Mouse (Mus musculus) embryo, embryonic 11 days (tissue): ENCODE measurements around the gene Ccdc186.
A peak's percentile ranks its signal among the peaks of the same experiment; 100 is the strongest.
"Not testable (repeated sequence)": the region's sequence is repeated elsewhere in the genome, so short reads cannot be mapped to it uniquely, and the experiment has no call there.

ENCODE experiments used
- DNase-seq: peaks from one replicate; pipeline ENCODE4 v3.0.0-alpha.2; 2015

The Ccdc186 gene

GRCm38 (mm10) chr19:56800930-56801655 is 20.9 kb downstream of the Ccdc186 start:
- DNase-seq: no peak

- DNase-seq: no peak
Measured at GRCm38 (mm10) chr19:56800226-56800625, 21.8 kb downstream of the Ccdc186 start.

GRCm38 (mm10) chr19:56797376-56797775 is 24.6 kb downstream of the Ccdc186 start:
- DNase-seq: no peak

GRCm38 (mm10) chr19:56788952-56789351 is 33.0 kb downstream of the Ccdc186 start:
- DNase-seq: no peak

- no peak for DNase-seq
Measured at GRCm38 (mm10) chr19:56787911-56788310, 34.1 kb downstream of the Ccdc186 start.

- DNase-seq: not testable (repeated sequence)
Measured at GRCm38 (mm10) chr19:56778532-56778931, 43.5 kb downstream of the Ccdc186 start.

- DNase-seq: peak; percentile 69
Measured at GRCm38 (mm10) chr19:56776719-56777382, 45.1 kb downstream of the Ccdc186 start.

- peak; percentile 63 for DNase-seq
Measured at GRCm38 (mm10) chr19:56775893-56776718, 45.9 kb downstream of the Ccdc186 start.

- DNase-seq: no peak
Measured at GRCm38 (mm10) chr19:56774971-56775892, 46.8 kb downstream of the Ccdc186 start.

GRCm38 (mm10) chr19:56774408-56774962 is 47.5 kb downstream of the Ccdc186 start:
- no peak for DNase-seq

GRCm38 (mm10) chr19:56773393-56773971 is 48.5 kb downstream of the Ccdc186 start:
- no peak for DNase-seq

GRCm38 (mm10) chr19:56772158-56772557 is 49.8 kb downstream of the Ccdc186 start:
- DNase-seq: no peak

- no peak for DNase-seq
Measured at GRCm38 (mm10) chr19:56769024-56769423, 53.0 kb downstream of the Ccdc186 start.

- DNase-seq: no peak
Measured at GRCm38 (mm10) chr19:56762686-56763085, 59.3 kb downstream of the Ccdc186 start.

- no peak for DNase-seq
Measured at GRCm38 (mm10) chr19:56761727-56762126, 60.3 kb downstream of the Ccdc186 start.

GRCm38 (mm10) chr19:56761096-56761495 is 60.9 kb downstream of the Ccdc186 start:
- DNase-seq: no peak

- DNase-seq: no peak
Measured at GRCm38 (mm10) chr19:56760306-56760940, 61.6 kb downstream of the Ccdc186 start.

- DNase-seq: no peak
Measured at GRCm38 (mm10) chr19:56759740-56760139, 62.2 kb downstream of the Ccdc186 start.

- no peak for DNase-seq
Measured at GRCm38 (mm10) chr19:56758311-56758710, 63.7 kb downstream of the Ccdc186 start.

- no peak for DNase-seq
Measured at GRCm38 (mm10) chr19:56756412-56756811, 65.6 kb downstream of the Ccdc186 start.

- not testable (repeated sequence) for DNase-seq
Measured at GRCm38 (mm10) chr19:56754456-56754855, 67.5 kb downstream of the Ccdc186 start.
